Mouse (Mus musculus) stomach, postnatal 0 days (tissue): Measurements from ENCODE around the gene Rabif.

Experiments used
- CTCF ChIP-seq: IDR thresholded peaks from 2 replicates; pipeline ENCODE4 v1.5.1; 2016; ENCODE audit warnings: antibody characterized with exemption, low read depth, mild to moderate bottlenecking, moderate library complexity
- EP300 ChIP-seq: optimal IDR thresholded peaks from 2 replicates; pipeline ENCODE3; 2016; ENCODE audit warnings: antibody characterized with exemption

GRCm38 (mm10) chr1:134535513-134535912 is 41.1 kb downstream of the Rabif start:
- TF ChIP-seq CTCF (no peak), EP300 (no peak)
